Mouse (Mus musculus) liver, embryonic 15.5 days (tissue): ENCODE measurements at regions not wholly inside any gene's neighbourhood (a gene's known extent, or its start where the extent isn't known, plus 50 kb on each side); places are given as distances from the start of the nearest gene placed in this dataset.

ENCODE experiments used
- ATAC-seq: fragments of 200-750 bp; cut with Nextera tagmentation; 2 replicates; pipeline ENCODE4 v1.8.0; 2017; ENCODE audit warnings: moderate number of reproducible peaks, mild to moderate bottlenecking, moderate library complexity; ENCODE audit not compliant: insufficient read depth
- H3K27ac ChIP-seq: fragments of 300-500 bp; sonication (generic); replicated peaks from 2 replicates; pipeline ENCODE4 v1.5.1; 2015; ENCODE audit warnings: mild to moderate bottlenecking, inconsistent platforms
- H3K27me3 ChIP-seq: fragments of 300-500 bp; sonication (generic); 2 replicates; pipeline ENCODE4 v1.6.1; 2015; ENCODE audit warnings: mild to moderate bottlenecking, inconsistent platforms
- H3K36me3 ChIP-seq: fragments of 300-500 bp; sonication (generic); replicated peaks from 2 replicates; pipeline ENCODE4 v1.6.1; 2015; ENCODE audit warnings: moderate library complexity, mild to moderate bottlenecking, inconsistent platforms
- H3K4me1 ChIP-seq: fragments of 300-500 bp; sonication (generic); replicated peaks from 2 replicates; pipeline ENCODE4 v1.6.1; 2015; ENCODE audit warnings: inconsistent platforms
- H3K4me2 ChIP-seq: fragments of 300-500 bp; sonication (generic); 2 replicates; pipeline ENCODE4 v1.6.1; 2015; ENCODE audit warnings: moderate library complexity, mild to moderate bottlenecking, inconsistent platforms
- H3K4me3 ChIP-seq: fragments of 300-500 bp; sonication (generic); replicated peaks from 2 replicates; pipeline ENCODE4 v1.5.1; 2015; ENCODE audit warnings: mild to moderate bottlenecking, inconsistent platforms
- H3K9ac ChIP-seq: fragments of 300-500 bp; sonication (generic); 2 replicates; pipeline ENCODE4 v1.6.1; 2015; ENCODE audit warnings: moderate library complexity, mild to moderate bottlenecking, inconsistent platforms
- H3K9me3 ChIP-seq: fragments of 300-500 bp; sonication (generic); replicated peaks from 2 replicates; pipeline ENCODE4 v1.6.1; 2016; ENCODE audit warnings: inconsistent platforms
- WGBS: fragments of 180-500 bp; shearing (Covaris S2); methylation state at CpG from one replicate; pipeline ENCODE4 v1.1.7; 2015; ENCODE audit warnings: mixed read lengths; ENCODE audit not compliant: insufficient replicate concordance; 5-methylcytosine and 5-hydroxymethylcytosine counted together

DNA sequence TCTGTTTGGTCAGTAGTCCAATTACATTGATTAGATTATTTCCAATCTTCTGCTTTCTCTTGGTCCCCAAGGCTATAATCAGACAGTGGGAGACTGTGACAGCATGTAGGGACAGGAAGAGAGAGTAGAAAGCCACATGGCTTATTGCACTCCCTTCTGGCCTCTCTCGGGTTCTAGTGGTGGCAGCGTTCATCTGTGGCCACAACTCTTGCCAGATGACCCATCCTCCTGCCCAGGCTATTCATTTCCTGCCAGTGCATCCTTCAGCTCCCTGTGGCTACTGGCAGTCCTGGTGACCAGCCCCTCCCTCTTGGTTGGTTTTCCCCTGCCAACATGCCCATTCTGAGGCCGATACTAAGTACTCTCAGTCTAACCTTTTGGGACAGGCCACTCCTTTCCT lies 70.2 kb upstream of the Bmp2 start:
- H3K9me3 ChIP-seq = no peaks in the 10 kb centered on the region
- no peak overlapping the region for H3K27ac ChIP-seq
- H3K4me1 ChIP-seq = peaks cover 6% of the 10 kb centered on the region; the same call in 1 of the 2 replicates
- ATAC-seq = no peak
- no peak overlapping the region for H3K4me2 ChIP-seq
- H3K9ac ChIP-seq = no peak overlapping the region
- H3K4me3 ChIP-seq = no peak overlapping the region
- 56% methylated on average over 3 of the region's 3 CpGs for WGBS
- H3K27me3 ChIP-seq = no peaks in the 10 kb centered on the region
- no peaks in the 10 kb centered on the region for H3K36me3 ChIP-seq

DNA sequence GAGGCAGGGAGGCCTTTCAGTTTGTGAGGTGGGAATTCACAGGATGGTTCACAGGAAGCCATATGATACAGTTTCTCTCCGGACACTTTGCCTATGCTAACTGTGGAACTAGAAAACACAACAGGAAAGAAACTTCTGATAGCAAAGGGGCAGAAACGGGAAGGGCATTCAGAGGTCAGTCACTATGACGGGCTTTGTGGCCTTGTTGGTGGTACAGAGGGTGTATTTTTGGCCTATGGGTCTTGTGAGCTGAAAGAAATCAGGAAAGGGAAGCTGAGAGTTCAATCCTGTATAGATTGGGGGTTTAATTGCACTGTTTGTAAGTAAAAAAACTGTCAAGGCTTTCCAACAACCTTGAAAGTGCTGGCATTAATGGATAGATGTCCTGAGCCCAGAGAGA lies 56.5 kb upstream of the Bmp2 start:
- H3K36me3 ChIP-seq = no peaks in the 10 kb centered on the region
- H3K9me3 ChIP-seq = no peaks in the 10 kb centered on the region
- WGBS = 19% methylated on average over 3 of the region's 3 CpGs
- peaks cover 5% of the 10 kb centered on the region; the same call in 1 of the 2 replicates for H3K4me1 ChIP-seq
- no peak overlapping the region for H3K9ac ChIP-seq
- H3K27ac ChIP-seq = no peak overlapping the region
- no peaks in the 10 kb centered on the region for H3K27me3 ChIP-seq
- H3K4me2 ChIP-seq = no peak overlapping the region
- peak; percentile 32; the same call in 1 of the 2 replicates for ATAC-seq
- H3K4me3 ChIP-seq = no peak overlapping the region

DNA sequence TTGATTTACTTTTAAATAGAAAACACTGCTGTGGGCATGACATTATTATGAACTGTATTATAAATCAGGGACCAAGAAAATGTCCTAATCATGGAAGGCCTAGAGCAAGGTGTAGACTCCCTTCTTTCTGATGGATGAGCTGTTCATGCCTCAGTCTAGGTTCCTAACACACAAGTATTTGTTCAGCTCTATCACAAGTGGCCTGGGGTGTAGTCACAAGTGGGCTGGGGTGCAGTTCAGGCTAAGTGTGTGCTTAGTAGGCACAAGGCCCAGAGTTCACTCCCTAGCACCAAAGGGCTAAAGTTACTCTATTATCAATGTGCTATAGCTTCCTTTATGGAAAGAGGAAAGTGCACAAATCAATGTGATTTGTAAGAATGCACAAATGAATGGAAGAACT lies 55.6 kb upstream of the Bmp2 start:
- H3K9me3 ChIP-seq = no peaks in the 10 kb centered on the region
- H3K4me1 ChIP-seq = peaks cover 5% of the 10 kb centered on the region; the same call in 1 of the 2 replicates
- no peaks in the 10 kb centered on the region for H3K36me3 ChIP-seq
- H3K9ac ChIP-seq = no peak overlapping the region
- no peak overlapping the region for H3K4me2 ChIP-seq
- ATAC-seq = no peak
- H3K27me3 ChIP-seq = no peaks in the 10 kb centered on the region
- H3K4me3 ChIP-seq = no peak overlapping the region
- no peak overlapping the region for H3K27ac ChIP-seq

GRCm38 (mm10) chr2:133497071-133497470 lies 54.9 kb upstream of the Bmp2 start:
- Histone ChIP-seq H3K36me3 (no peaks in the 10 kb centered on the region), H3K9me3 (no peaks in the 10 kb centered on the region), H3K27me3 (no peaks in the 10 kb centered on the region), H3K4me2 (no peak overlapping the region), H3K9ac (no peak overlapping the region), H3K27ac (no peak overlapping the region), H3K4me1 (peaks cover 5% of the 10 kb centered on the region; the same call in 1 of the 2 replicates), H3K4me3 (no peak overlapping the region)
- ATAC-seq = no peak
- 49% methylated on average over 4 of the region's 4 CpGs for WGBS

GRCm38 (mm10) chr2:133497541-133498185 lies 54.3 kb upstream of the Bmp2 start:
- Histone ChIP-seq H3K9ac (no peak overlapping the region), H3K4me3 (no peak overlapping the region), H3K4me1 (peaks cover 5% of the 10 kb centered on the region; the same call in 1 of the 2 replicates), H3K4me2 (no peak overlapping the region), H3K9me3 (no peaks in the 10 kb centered on the region), H3K27me3 (no peaks in the 10 kb centered on the region), H3K27ac (no peak overlapping the region), H3K36me3 (no peaks in the 10 kb centered on the region)
- ATAC-seq = no peak
- WGBS = 21% methylated on average over 8 of the region's 8 CpGs

DNA sequence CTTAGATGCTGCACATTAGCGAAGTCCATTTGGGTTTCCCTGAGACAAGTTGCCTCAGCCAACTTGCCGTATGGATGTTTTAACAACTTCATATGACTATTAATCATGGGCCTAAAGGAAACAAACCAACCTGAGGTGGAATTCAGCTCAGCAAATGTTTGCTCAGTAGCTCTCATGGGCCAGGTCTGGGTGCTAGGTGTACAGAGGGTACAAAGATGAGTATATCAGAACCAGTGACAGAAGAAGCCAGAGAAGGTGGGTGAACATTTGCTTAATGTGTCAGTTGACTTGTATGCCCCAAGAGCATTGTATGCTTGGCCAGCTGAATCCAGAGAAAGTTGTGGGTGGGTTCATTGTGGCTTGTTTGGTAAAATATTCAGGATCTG lies 53.8 kb upstream of the Bmp2 start:
- Histone ChIP-seq H3K9ac (no peak overlapping the region), H3K4me2 (no peak overlapping the region), H3K27ac (no peak overlapping the region; the same call in 1 of the 2 replicates), H3K4me1 (peaks cover 5% of the 10 kb centered on the region; the same call in 1 of the 2 replicates), H3K27me3 (no peaks in the 10 kb centered on the region), H3K9me3 (no peaks in the 10 kb centered on the region), H3K4me3 (no peak overlapping the region), H3K36me3 (no peaks in the 10 kb centered on the region)
- peak; percentile 45 for ATAC-seq
- 58% methylated on average over 2 of the region's 2 CpGs for WGBS

GRCm38 (mm10) chr2:133498717-133499143 lies 53.2 kb upstream of the Bmp2 start:
- Histone ChIP-seq H3K27ac (no peak overlapping the region; the same call in 1 of the 2 replicates), H3K9ac (no peak overlapping the region), H3K4me1 (peaks cover 5% of the 10 kb centered on the region; the same call in 1 of the 2 replicates), H3K9me3 (no peaks in the 10 kb centered on the region), H3K4me3 (no peak overlapping the region), H3K27me3 (no peaks in the 10 kb centered on the region), H3K36me3 (no peaks in the 10 kb centered on the region), H3K4me2 (no peak overlapping the region)
- peak; percentile 59 for ATAC-seq
- 50% methylated on average over 3 of the region's 3 CpGs for WGBS

GRCm38 (mm10) chr2:133499904-133500303 lies 52.1 kb upstream of the Bmp2 start:
- WGBS = 40% methylated on average over 3 of the region's 3 CpGs
- no peaks in the 10 kb centered on the region for H3K36me3 ChIP-seq
- no peak for ATAC-seq
- H3K4me3 ChIP-seq = no peak overlapping the region
- H3K9ac ChIP-seq = no peak overlapping the region
- H3K4me1 ChIP-seq = peaks cover 5% of the 10 kb centered on the region; the same call in 1 of the 2 replicates
- no peaks in the 10 kb centered on the region for H3K9me3 ChIP-seq
- no peak overlapping the region for H3K4me2 ChIP-seq
- no peaks in the 10 kb centered on the region for H3K27me3 ChIP-seq
- no peak overlapping the region for H3K27ac ChIP-seq
